Mouse (Mus musculus) heart, postnatal 0 days (tissue): ENCODE results near the gene Washc4.

Source experiments
- CTCF ChIP-seq: IDR thresholded peaks from 2 replicates; pipeline ENCODE4 v1.5.1; 2016; ENCODE audit warnings: antibody characterized with exemption, control low read depth, low read depth
- EP300 ChIP-seq: IDR thresholded peaks from 2 replicates; pipeline ENCODE4 v1.6.1; 2016; ENCODE audit warnings: antibody characterized with exemption, low read depth

DNA sequence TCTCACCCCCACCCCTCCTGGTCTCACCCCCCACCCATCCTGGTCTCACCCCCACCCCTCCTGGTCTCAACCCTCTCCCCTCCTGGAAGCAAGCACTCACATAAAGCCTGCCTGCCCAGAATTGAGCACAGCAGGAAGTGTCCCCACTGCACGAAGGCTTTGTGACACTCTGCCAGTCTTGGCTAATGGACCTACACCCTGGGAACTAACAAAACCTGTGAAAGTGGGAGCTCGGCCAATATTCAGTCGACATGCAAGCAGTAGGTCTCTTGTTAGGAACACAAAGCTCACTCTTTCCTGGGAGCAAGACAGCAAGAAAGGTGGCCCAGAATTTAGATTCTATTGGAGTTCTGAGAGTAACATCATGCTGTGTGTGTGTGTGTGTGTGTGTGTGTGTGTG, 87.3 kb downstream of the Washc4 start:
- TF ChIP-seq CTCF (no peak), EP300 (no peak)
